Mouse (Mus musculus) hindbrain, embryonic 10.5 days (tissue): Measurements from ENCODE around the gene Syt16. TPM values are rescaled to one million over a fixed set of nuclear protein-coding genes. Genes with fewer than 3 reads are reported as not detected.

ENCODE experiments used
- DNase-seq: peaks from one replicate; pipeline ENCODE4 v3.0.0-alpha.2; 2017; ENCODE audit warnings: low spot score
- H3K27ac ChIP-seq: fragments of 300-500 bp; sonication (generic); 2 replicates; pipeline ENCODE4 v1.5.1; 2016; ENCODE audit warnings: mild to moderate bottlenecking, moderate library complexity
- H3K27me3 ChIP-seq: fragments of 300-500 bp; sonication (generic); 2 replicates; pipeline ENCODE4 v1.6.1; 2016; ENCODE audit warnings: mild to moderate bottlenecking; ENCODE audit not compliant: poor library complexity, insufficient read depth, severe bottlenecking
- H3K36me3 ChIP-seq: fragments of 300-500 bp; sonication (generic); 2 replicates; pipeline ENCODE4 v1.6.1; 2016; ENCODE audit warnings: mild to moderate bottlenecking, moderate library complexity
- H3K4me1 ChIP-seq: fragments of 300-500 bp; sonication (generic); replicated peaks from 2 replicates; pipeline ENCODE4 v1.6.1; 2016; ENCODE audit warnings: mild to moderate bottlenecking
- H3K4me3 ChIP-seq: fragments of 300-500 bp; sonication (generic); 2 replicates; pipeline ENCODE4 v1.5.1; 2016; ENCODE audit warnings: mild to moderate bottlenecking, moderate library complexity
- H3K9me3 ChIP-seq: fragments of 300-500 bp; sonication (generic); 2 replicates; pipeline ENCODE4 v1.6.1; 2016; ENCODE audit warnings: mild to moderate bottlenecking, moderate library complexity
- WGBS: fragments of 180-500 bp; shearing (Covaris S2); methylation state at CpG from one replicate; pipeline ENCODE4 v1.1.7; 2016; 5-methylcytosine and 5-hydroxymethylcytosine counted together
- polyA plus RNA-seq: library from polyadenylated mRNA; unstranded; fragments of >200 nt; fragmentation: Nextera tagmentation; extraction: Ambion mirVana; gene quantifications from 2 replicates; pipeline ENCODE4 v1.2.1, GENCODE M21; 2016

Syt16 gene
- polyA plus RNA-seq, 1 experiment from 2014 or later = 5.1 TPM

- Histone ChIP-seq H3K9me3 (no peaks in the 10 kb centered on the region), H3K4me3 (no peak overlapping the region), H3K27ac (no peak overlapping the region), H3K27me3 (peaks cover 4% of the 10 kb centered on the region; the same call in 1 of the 2 replicates), H3K4me1 (0 out of 2 replicates have a peak, but pooled peaks cover 4% of the 10 kb centered on the region), H3K36me3 (no peaks in the 10 kb centered on the region)
- whole genome bisulfite sequencing = 87% methylated on average over 5 of the region's 5 CpGs
- no peak for DNase-seq
These were observed 279.8 kb downstream of the Syt16 start for GRCm38 (mm10) chr12:74277265-74277664.

- peaks cover 12% of the 10 kb centered on the region for H3K4me1 ChIP-seq
- no peaks in the 10 kb centered on the region for H3K36me3 ChIP-seq
- no peaks in the 10 kb centered on the region for H3K9me3 ChIP-seq
- peaks cover 37% of the 10 kb centered on the region for H3K27me3 ChIP-seq
- no peak for DNase-seq
- WGBS = 92% methylated on average over 4 of the region's 4 CpGs
- H3K4me3 ChIP-seq = no peak overlapping the region
- H3K27ac ChIP-seq = no peak overlapping the region
These were observed 283.9 kb downstream of the Syt16 start for GRCm38 (mm10) chr12:74281403-74281802.

GRCm38 (mm10) chr12:74282846-74283245 lies 285.4 kb downstream of the Syt16 start:
- Histone ChIP-seq H3K9me3 (no peaks in the 10 kb centered on the region), H3K27me3 (peaks cover 42% of the 10 kb centered on the region), H3K4me3 (no peak overlapping the region), H3K4me1 (peaks cover 12% of the 10 kb centered on the region), H3K36me3 (no peaks in the 10 kb centered on the region), H3K27ac (no peak overlapping the region)
- DNase-seq = no peak
- WGBS = 81% methylated on average over 1 of the region's 1 CpGs

- 1% methylated on average over 49 of the region's 49 CpGs for WGBS
- Histone ChIP-seq H3K4me1 (peaks cover 12% of the 10 kb centered on the region), H3K4me3 (peak overlapping the region; percentile 55), H3K36me3 (no peaks in the 10 kb centered on the region), H3K27me3 (peaks cover 42% of the 10 kb centered on the region), H3K9me3 (no peaks in the 10 kb centered on the region), H3K27ac (no peak overlapping the region)
- DNase-seq = peak; percentile 95
These were observed 286.7 kb downstream of the Syt16 start for GRCm38 (mm10) chr12:74284020-74284684.

- Histone ChIP-seq H3K36me3 (no peaks in the 10 kb centered on the region), H3K27ac (no peak overlapping the region), H3K9me3 (no peaks in the 10 kb centered on the region), H3K4me1 (peaks cover 17% of the 10 kb centered on the region), H3K4me3 (peak overlapping the region; percentile 55), H3K27me3 (peaks cover 42% of the 10 kb centered on the region)
- no peak for DNase-seq
- WGBS = 6% methylated on average over 11 of the region's 11 CpGs
These were observed 287.2 kb downstream of the Syt16 start for GRCm38 (mm10) chr12:74284685-74285054.

GRCm38 (mm10) chr12:74290983-74291382 lies 293.5 kb downstream of the Syt16 start:
- H3K36me3 ChIP-seq = no peaks in the 10 kb centered on the region
- 94% methylated on average over 4 of the region's 4 CpGs for WGBS
- DNase-seq = no peak
- H3K4me3 ChIP-seq = no peak overlapping the region
- H3K9me3 ChIP-seq = no peaks in the 10 kb centered on the region
- H3K27me3 ChIP-seq = peaks cover 6% of the 10 kb centered on the region
- H3K4me1 ChIP-seq = 0 out of 2 replicates have a peak, but pooled peaks cover 6% of the 10 kb centered on the region
- H3K27ac ChIP-seq = no peak overlapping the region

GRCm38 (mm10) chr12:74293624-74294023 lies 296.2 kb downstream of the Syt16 start:
- Histone ChIP-seq H3K27ac (no peak overlapping the region), H3K9me3 (no peaks in the 10 kb centered on the region), H3K4me1 (0 out of 2 replicates have a peak, but pooled peaks cover 6% of the 10 kb centered on the region), H3K36me3 (no peaks in the 10 kb centered on the region), H3K27me3 (no peaks in the 10 kb centered on the region), H3K4me3 (no peak overlapping the region)
- peak; percentile 33 for DNase-seq
- WGBS = 7% methylated on average over 4 of the region's 4 CpGs

GRCm38 (mm10) chr12:74296374-74296773 lies 298.9 kb downstream of the Syt16 start:
- 58% methylated on average over 5 of the region's 5 CpGs for WGBS
- Histone ChIP-seq H3K27ac (no peak overlapping the region), H3K4me1 (no peaks in the 10 kb centered on the region), H3K27me3 (no peaks in the 10 kb centered on the region), H3K9me3 (no peaks in the 10 kb centered on the region), H3K36me3 (no peaks in the 10 kb centered on the region), H3K4me3 (no peak overlapping the region)
- no peak for DNase-seq

GRCm38 (mm10) chr12:74301559-74301958 lies 304.1 kb downstream of the Syt16 start:
- Histone ChIP-seq H3K36me3 (no peaks in the 10 kb centered on the region), H3K4me3 (no peak overlapping the region), H3K9me3 (no peaks in the 10 kb centered on the region), H3K27ac (no peak overlapping the region), H3K27me3 (no peaks in the 10 kb centered on the region), H3K4me1 (no peaks in the 10 kb centered on the region)
- whole genome bisulfite sequencing = 92% methylated on average over 6 of the region's 6 CpGs
- no peak for DNase-seq

GRCm38 (mm10) chr12:74303418-74304294 lies 306.2 kb downstream of the Syt16 start:
- no peak for DNase-seq
- H3K4me1 ChIP-seq = no peaks in the 10 kb centered on the region
- H3K9me3 ChIP-seq = no peaks in the 10 kb centered on the region
- no peak overlapping the region for H3K4me3 ChIP-seq
- WGBS = 81% methylated on average over 9 of the region's 9 CpGs
- no peak overlapping the region for H3K27ac ChIP-seq
- no peaks in the 10 kb centered on the region for H3K36me3 ChIP-seq
- H3K27me3 ChIP-seq = no peaks in the 10 kb centered on the region

GRCm38 (mm10) chr12:74312611-74313010 lies 315.1 kb downstream of the Syt16 start:
- peaks cover 11% of the 10 kb centered on the region for H3K4me1 ChIP-seq
- no peak overlapping the region for H3K27ac ChIP-seq
- H3K9me3 ChIP-seq = no peaks in the 10 kb centered on the region
- no peaks in the 10 kb centered on the region for H3K36me3 ChIP-seq
- H3K4me3 ChIP-seq = no peak overlapping the region
- H3K27me3 ChIP-seq = no peaks in the 10 kb centered on the region
- no peak for DNase-seq
- 56% methylated on average over 3 of the region's 3 CpGs for WGBS

GRCm38 (mm10) chr12:74315221-74315620 lies 317.8 kb downstream of the Syt16 start:
- Histone ChIP-seq H3K9me3 (no peaks in the 10 kb centered on the region), H3K27me3 (no peaks in the 10 kb centered on the region), H3K36me3 (no peaks in the 10 kb centered on the region), H3K4me3 (no peak overlapping the region), H3K4me1 (peaks cover 11% of the 10 kb centered on the region), H3K27ac (no peak overlapping the region)
- DNase-seq = no peak
- 50% methylated on average over 2 of the region's 2 CpGs for WGBS

- Histone ChIP-seq H3K27ac (peak within 1 kb of the TSS; percentile 90), H3K36me3 (no peaks in the 10 kb centered on the region), H3K4me3 (peak within 1 kb of the TSS; percentile 55), H3K27me3 (no peaks in the 10 kb centered on the region), H3K9me3 (no peaks in the 10 kb centered on the region), H3K4me1 (peaks cover 11% of the 10 kb centered on the region)
- DNase-seq = peak; percentile 48
- 31% methylated on average over 16 of the region's 18 CpGs for WGBS
These were observed 319.0 kb downstream of the Syt16 start, which contains the start of gene Gm11042 for GRCm38 (mm10) chr12:74316344-74316973. TSS of gene Gm11042 (minus strand) at chr12:74316394.
